Mouse (Mus musculus): ENCODE data around the gene Rassf1.

Rassf1 gene

GRCm38 (mm10) chr9:107603251-107603650, 51.9 kb downstream of the Rassf1 start:
- no peak for DNase-seq (ENCODE audit: low read depth)

- DNase-seq (ENCODE audit: low read depth): no peak
These were observed 53.8 kb downstream of the Rassf1 start for GRCm38 (mm10) chr9:107605041-107605661.

DNA sequence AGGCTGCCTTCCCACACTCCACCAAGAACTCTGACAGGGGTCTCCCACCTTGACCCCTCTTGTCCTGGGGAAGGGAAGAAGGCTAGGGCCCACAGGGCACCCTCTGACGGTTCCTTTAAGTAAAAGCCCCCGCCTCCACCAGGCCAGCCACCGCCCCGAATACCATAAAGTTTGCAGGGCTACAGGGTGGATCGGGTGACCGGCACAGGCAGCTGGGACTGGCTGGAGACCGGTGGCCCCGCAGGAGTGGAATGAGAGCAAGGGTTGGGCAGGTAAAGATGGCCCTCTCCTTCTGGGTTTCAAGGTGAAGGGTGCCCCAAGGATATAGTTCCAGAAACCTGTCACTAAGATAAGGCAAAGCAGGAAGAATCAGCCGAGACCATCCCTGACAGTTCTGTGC, 55.2 kb downstream of the Rassf1 start:
- DNase-seq (ENCODE audit: low read depth): no peak

GRCm38 (mm10) chr9:107607036-107607435, 55.7 kb downstream of the Rassf1 start:
- no peak for DNase-seq (ENCODE audit: low read depth)

- DNase-seq (ENCODE audit: low read depth): no peak
These were observed 56.4 kb downstream of the Rassf1 start for GRCm38 (mm10) chr9:107607653-107608245.

DNA sequence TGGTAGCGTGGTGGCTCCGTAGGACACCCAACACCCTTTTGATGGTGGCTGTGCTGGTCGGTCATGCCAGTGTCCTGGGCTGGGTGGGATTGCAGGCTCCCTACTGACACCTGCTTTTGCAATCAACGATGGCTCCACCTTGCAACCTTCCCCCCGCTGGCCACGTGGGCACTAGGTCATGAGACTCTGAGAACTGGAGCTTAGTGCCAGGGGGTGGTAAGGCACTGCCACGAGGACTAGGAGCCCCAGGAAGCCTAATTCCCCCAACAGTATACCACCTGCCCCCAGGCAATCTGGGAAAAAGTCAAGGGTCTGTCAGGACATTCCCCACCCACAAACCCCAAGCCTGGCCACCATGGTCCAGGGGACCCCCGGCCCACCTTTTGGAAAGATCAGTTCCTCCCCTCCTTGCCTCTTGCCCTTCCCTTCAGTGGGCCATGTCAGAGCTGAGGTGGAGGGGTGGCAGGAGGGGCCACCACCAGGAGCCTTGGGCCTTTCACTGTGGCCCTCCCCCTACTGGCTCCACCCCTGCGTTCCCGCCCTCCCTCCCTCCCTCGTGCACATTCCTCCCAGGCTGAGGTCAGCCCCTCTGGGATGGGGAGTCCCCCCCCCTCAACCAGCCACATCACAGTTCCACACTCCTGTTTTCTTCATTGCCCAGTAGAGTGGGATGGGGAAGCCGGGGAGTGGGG, 57.5 kb downstream of the Rassf1 start, which contains the start of gene Sema3b:
TSS of gene Sema3b (minus strand) at position 489 of the 692 bp plus-strand sequence.
- peak; percentile 81 for DNase-seq (ENCODE audit: low read depth)

GRCm38 (mm10) chr9:107609433-107609830, 58.1 kb downstream of the Rassf1 start:
- no peak for DNase-seq (ENCODE audit: low read depth)

- DNase-seq (ENCODE audit: low read depth): peak; percentile 33
These were observed 60.3 kb downstream of the Rassf1 start for GRCm38 (mm10) chr9:107611456-107612190.

Data from NIH3T3 (cell line).